Mouse (Mus musculus) monocyte, adult 5-6 weeks (primary cell): ENCODE data around the gene Col6a1. TPM values are rescaled to one million over a fixed set of nuclear protein-coding genes. Genes with fewer than 3 reads are reported as not detected.

Source experiments
- ATAC-seq: fragments of 153-309, 156-312 bp; replicated peaks from 2 replicates; pipeline ENCODE4 v1.8.0; 2017; ENCODE audit warnings: mild to moderate bottlenecking; ENCODE audit not compliant: low TSS enrichment, insufficient number of reproducible peaks, severe bottlenecking, poor library complexity, low FRiP score
- total RNA-seq: library from RNA; stranded (forward); fragments of 200-1000, 200-491, 200-594 nt; gene quantifications from 3 replicates; pipeline ENCODE4 v1.2.3, GENCODE M21; 2017

Gene Col6a1
- total RNA-seq, 1 experiment from 2014 or later, result not detected

DNA sequence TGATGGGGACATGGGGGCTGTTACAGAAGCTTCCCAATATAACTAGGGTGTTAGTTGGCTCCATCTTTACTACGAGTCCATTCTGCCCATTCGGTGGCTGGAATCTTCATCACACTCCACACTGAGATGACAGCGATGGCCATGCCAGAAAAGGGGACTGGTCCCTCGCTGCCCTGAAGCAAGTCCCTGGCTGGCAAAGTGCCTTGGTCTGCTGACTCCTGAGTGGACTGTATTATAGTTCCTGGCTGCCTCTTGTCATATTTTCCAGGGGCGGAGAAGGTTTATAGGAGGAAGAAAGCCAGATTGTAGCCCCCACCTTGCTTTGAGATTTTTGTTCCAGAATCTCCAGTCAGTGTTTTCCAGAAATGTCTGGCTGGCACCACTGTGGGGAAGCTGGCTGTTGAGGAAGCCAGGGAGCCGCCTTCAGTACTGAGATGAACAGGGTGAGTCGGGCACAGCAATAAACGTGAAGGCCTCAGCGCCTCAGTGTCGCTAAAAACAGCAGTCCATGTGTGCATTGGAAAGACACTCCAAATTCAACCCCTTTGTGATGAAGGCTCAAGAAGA is 40.4 kb downstream of the Col6a1 start:
- no peak for ATAC-seq

DNA sequence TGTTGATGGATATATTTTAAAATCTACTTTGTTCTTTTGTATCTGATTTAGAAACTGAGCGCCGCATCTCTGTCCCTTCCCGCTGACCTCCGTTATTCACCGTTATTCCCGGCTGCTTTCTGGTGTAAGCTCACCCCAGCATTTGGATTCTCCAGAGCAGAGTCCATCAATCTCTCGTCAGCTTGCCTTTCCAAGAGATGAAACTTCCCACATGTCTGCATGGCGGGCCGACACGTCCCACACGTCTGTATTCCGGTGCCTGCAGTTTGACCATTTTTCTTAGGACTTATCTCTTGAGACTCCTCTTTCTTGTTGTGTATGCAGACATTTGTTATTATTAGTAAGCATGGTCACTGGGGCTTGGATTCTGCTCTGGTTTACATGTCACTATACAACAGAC is 42.0 kb downstream of the Col6a1 start:
- ATAC-seq, result no peak

DNA sequence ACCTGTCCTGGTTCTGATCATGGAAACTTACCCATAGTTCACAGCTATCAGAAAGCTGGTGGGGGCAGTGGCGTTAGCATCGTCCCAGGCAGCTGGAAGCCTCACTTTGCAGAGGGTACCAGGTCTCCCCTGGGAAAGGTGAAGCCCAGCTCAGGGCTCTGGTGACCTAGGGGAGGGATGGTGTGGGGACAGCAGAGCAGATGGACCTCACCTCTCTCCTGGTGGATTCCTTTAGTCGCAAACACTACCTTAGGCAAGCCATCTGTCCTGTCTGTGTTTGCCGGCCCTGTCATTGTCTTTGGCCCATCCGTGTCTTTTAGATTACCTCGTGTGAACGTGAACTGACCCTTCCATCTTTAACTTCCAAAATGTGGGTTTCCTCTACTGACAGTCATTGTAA is 42.5 kb downstream of the Col6a1 start:
- ATAC-seq, result no peak

DNA sequence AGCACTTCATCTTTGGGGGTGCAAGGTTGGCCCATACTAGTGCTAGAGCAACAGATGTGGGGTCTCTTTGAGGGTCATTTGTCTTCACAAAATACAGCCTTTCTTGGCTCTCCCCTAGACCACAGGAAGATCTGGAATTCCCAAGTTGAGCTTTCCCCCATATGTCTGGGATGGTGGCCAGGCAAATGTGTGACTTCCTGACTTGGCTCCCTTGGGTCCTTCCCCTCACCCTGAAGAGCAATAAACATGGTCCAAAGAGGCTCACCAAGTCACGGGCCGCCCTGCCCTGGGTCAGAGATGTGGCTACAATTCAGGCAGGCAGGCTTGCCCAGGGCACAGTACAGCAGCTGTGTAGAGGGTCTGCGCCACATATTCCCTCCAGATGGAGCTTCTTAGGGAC is 44.1 kb downstream of the Col6a1 start:
- ATAC-seq, result no peak

GRCm38 (mm10) chr10:76680758-76681650 is 45.0 kb downstream of the Col6a1 start:
- no peak for ATAC-seq

DNA sequence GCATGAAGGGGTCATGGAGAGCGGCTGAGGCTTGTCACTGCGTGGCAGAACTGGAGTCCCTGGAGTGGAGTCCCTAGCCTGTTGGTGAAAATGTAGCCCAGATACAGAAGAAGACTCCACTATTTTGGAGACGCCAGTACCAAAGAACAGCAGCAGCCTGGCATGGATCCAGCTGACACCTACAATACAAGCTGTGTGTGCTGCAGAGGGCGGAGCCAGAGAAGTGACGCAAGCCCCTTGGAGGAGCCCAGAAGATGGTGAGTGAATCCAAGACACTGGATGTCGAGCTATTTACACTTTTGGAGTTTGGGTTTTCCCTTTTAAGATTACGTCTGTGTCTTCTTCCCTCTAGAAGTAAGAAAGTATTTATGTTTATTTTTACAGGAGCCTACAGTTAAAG is 47.8 kb downstream of the Col6a1 start:
- ATAC-seq, result no peak

DNA sequence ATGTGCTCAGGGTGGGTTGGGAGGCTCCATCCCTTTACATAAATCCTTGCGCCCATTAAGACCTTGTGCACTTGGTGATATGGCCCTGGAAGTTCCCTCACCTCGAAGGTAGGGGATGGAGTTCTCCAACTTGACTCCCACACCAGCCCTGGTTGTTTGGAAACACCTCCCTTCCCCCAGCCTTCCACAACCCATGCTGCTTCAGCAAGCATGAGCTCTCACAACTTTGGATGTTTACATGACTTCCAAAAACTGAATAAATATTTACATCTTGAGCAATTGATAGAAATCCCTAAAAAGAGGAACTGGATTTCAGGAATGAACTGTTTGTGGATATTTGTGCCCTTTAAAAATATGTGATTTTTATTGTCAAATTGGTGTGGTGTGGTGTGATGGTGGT is 50.7 kb downstream of the Col6a1 start:
- ATAC-seq, result no peak

GRCm38 (mm10) chr10:76674581-76674980 is 51.4 kb downstream of the Col6a1 start:
- ATAC-seq, result no peak

DNA sequence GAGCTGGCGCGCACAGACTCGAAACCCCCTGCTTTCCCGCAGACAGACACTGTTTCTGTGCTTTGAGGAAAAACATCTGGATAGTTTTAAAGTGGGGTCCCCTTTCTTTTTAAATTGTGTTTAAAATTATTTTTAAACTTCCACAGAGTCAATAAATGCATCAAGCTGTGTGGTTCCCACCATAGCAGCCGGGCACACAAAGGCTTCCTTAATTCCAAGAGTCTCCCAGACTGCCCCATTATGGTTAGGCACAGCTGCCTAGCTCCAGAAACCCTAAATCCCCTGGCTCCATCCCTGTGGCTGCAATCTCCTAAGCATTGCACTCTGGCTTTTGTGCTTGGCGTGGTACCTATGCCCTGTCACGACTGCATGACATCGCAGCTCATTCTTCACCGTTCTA is 54.0 kb downstream of the Col6a1 start:
- no peak for ATAC-seq

DNA sequence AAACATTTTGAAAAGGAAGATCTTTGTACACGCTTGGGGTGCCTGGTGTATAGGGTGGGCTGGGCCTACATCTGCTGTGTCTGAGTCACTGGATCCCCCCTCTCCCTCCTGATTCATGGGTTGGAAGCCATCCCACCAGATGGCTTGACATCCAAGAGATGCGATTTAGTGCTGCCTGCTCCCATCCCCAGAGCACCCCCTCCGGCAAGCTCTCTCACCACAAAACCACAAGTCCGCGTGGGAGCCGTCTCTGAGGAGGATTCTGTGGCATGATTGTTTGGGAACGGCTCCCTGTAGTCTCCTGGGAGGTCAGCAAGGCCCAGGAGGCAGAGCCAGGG is 57.1 kb downstream of the Col6a1 start:
- no peak for ATAC-seq

GRCm38 (mm10) chr10:76668261-76668946 is 57.6 kb downstream of the Col6a1 start:
- no peak for ATAC-seq

DNA sequence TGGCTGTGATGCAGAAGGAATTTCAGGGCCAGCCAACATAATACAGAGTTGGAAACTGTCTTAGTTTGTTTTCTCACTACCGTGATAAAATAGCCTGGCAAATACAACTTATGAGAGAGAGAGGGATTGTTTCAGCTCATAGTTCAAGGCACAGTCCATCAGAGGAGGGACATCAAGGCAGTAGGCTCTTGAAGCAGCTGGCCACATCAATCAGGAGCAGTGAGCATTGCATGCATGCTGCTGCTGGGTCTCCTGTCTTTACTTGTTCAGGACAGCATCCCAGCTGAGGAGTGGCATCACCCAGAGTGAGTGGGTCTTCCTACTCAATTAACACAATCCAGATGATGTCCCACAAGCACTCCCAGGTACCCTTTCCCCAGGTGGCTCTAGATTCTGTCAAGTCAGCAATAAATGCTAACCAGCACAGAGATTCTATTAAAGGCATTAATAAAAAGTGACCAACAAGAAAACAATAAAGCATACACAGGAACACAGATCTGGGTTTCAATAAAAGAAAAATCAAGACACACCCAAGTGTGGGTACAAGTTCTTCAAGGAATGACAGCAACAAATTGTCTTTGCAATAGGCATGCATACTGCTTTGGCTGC is 58.7 kb downstream of the Col6a1 start:
- no peak for ATAC-seq

DNA sequence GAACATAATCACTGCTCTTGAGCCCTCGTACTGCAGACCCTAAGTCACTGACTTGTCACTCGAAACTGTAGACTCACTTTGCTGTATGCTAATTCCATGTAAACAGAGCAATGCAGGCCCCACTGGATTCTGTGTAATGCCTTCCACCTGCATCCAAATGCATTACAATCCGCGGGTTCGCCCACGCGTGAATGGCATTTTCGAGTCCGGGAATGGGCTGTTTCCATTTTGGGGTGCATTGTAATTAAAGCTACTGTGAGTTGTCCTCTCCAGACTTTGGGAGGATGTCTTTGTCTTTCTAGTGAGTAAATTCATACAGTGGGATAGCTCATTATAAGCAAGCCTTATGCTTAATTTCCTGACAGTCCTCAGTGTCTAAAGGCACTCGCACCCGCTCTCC is 60.4 kb downstream of the Col6a1 start:
- ATAC-seq, result no peak

GRCm38 (mm10) chr10:76664156-76665115 is 61.5 kb downstream of the Col6a1 start:
- ATAC-seq, result no peak

Other genes starting within 250 kb of the Col6a1 start
- 4.4 to 8.6 TPM (median 4.7 TPM) in 3 replicates for gene Lss, start 194.6 kb downstream of the Col6a1 start, total RNA-seq
- 0.87 TPM in 1 of 3 replicates, not detected in the others for gene Spatc1l, start 163.9 kb downstream of the Col6a1 start, total RNA-seq
- not detected in 3 replicates for gene Ftcd, start 150.5 kb downstream of the Col6a1 start, total RNA-seq
- gene Col6a2, start 102.5 kb downstream of the Col6a1 start, total RNA-seq, result not detected in 3 replicates
- 2.2 to 2.6 TPM (median 2.5 TPM) in 3 replicates for gene Pcbp3, start 235.7 kb upstream of the Col6a1 start, total RNA-seq